Comparison of ENCODE assay signal across 27 mouse cellular contexts in the genomic region with DNA sequence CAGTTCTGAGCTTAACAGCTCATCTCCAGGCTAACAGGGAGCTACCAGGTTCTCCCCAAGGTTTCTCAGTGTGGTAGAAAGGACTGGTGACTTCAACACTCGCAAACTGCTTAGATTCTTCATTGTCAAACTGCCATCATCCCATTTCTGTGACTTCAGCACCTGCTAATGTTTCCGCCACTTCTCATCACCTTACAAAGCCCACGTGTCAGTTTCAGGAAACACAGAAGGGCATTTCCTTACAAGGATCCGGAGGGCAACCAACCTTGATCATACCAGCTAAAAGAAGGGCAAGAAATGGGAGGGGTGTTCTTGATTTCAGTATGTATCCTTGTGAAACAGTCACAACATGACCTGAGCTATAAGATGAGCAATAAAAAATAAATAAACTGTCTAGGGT. TPM values are rescaled to one million over a fixed set of nuclear protein-coding genes. Genes with fewer than 3 reads are reported as not detected.
DNase-seq lines count a peak whose midpoint lies in the region; ATAC-seq lines count a peak whose summit lies in the region.
"Had no signal": no experiment of that assay in that cellular context is flagged by ENCODE, and none has a peak within 500 bp of the region (broad histone marks: within the 10 kb centered on the region; RNA-seq: fewer than 3 reads in every experiment).

No protein-coding gene starts in this region.

- H3K36me3 ChIP-seq in splenic B cell, adult 2 months (ENCODE audit: control insufficient read depth, insufficient read depth, low read length, poor library complexity, severe bottlenecking): no peaks in the 10 kb centered on the region
- H3K36me3 ChIP-seq: heart, embryonic 12.5 days; heart, embryonic 15.5 days; hindbrain, embryonic 13.5 days had no signal

- ATAC-seq in CD4-positive, CD25-positive, alpha-beta regulatory T cell, adult 4 months: no peak
- ATAC-seq: activated CD4-positive, CD25-positive, alpha-beta regulatory T cell, adult 4 months; forebrain, embryonic 13.5 days; forebrain, postnatal 0 days; hindbrain, embryonic 16.5 days; inflammation-experienced regulatory T-cells, adult 6 months; intestine, embryonic 16.5 days had no signal

- H3K27me3 ChIP-seq in splenic B cell, adult 2 months (ENCODE audit: control insufficient read depth, insufficient read depth, low read length, poor library complexity, severe bottlenecking): no peaks in the 10 kb centered on the region

- peak; percentile 47 for DNase-seq in CD4-positive, CD25-positive, alpha-beta regulatory T cell, adult 2 months (ENCODE audit: low read depth, low spot score)
- DNase-seq in thymus, postnatal 0 days (ENCODE audit: low spot score): peak; percentile 40
- no peak for DNase-seq in thymus, postnatal 25 days
- peak; percentile 69 for DNase-seq in induced T-regulatory cell, adult 2 months (ENCODE audit: low read depth)
- peak; percentile 50 for DNase-seq in splenic B cell, adult 2 months (ENCODE audit: low read depth, low spot score)
- no peak for DNase-seq in layer of hippocampus, adult 9-10 months (ENCODE audit: low spot score)
- DNase-seq in kidney, postnatal 4 days: no peak
- DNase-seq: adrenal gland, adult 8-10 months; adrenal gland, postnatal 25 days; B cell, adult 2 months; cerebellum, adult 18-20 months; cerebellum, adult 9-10 months; cerebellum, postnatal 14 days; forebrain, postnatal 0 days; gastrocnemius, postnatal 14 days; heart, adult 18-20 months; heart, postnatal 10 days; heart, postnatal 36 days had no signal

RNA-seq across cellular contexts. Expression of a gene that starts 2.3 kb away (rescaled TPM):
- polyA plus RNA-seq in CD4-positive, CD25-positive, alpha-beta regulatory T cell, adult 4 months (2017; shearing (Covaris generic)): 10 to 100 TPM; 31.2 to 43.3 TPM
- polyA plus RNA-seq in thymus, postnatal 0 days (2015; fragmentation: Nextera tagmentation; extraction: Ambion mirVana): 24.6 and 33.3 TPM in 2 replicates

Comparison
In these comparisons a context has a peak if more than half of its experiments do, and no peak if none do; other contexts are left out.
1. DNase-seq: peak in CD4-positive, CD25-positive, alpha-beta regulatory T cell, adult 2 months (single experiment), thymus, postnatal 0 days (single experiment), induced T-regulatory cell, adult 2 months (single experiment) and splenic B cell, adult 2 months (single experiment); none in thymus, postnatal 25 days (single experiment), layer of hippocampus, adult 9-10 months (single experiment) and kidney, postnatal 4 days (0 of 2).